Mouse (Mus musculus) effector memory CD4-positive, alpha-beta T cell, adult 7 months (primary cell): ENCODE data around the gene Grik2. TPM values are rescaled to one million over a fixed set of nuclear protein-coding genes. Genes with fewer than 3 reads are reported as not detected.

Experiments used
- polyA plus RNA-seq: library from polyadenylated mRNA; unstranded; fragments of 100-300 nt; shearing (Covaris generic); gene quantifications from one replicate; pipeline ENCODE4 v1.2.1, GENCODE M21; 2017

The Grik2 gene
- not detected for polyA plus RNA-seq

GRCm38 (mm10) chr10:49788381-49788906 lies at the start of gene Grik2:
Gene Grik2, minus strand, starts transcription at chr10:49788766.

